Comparison of ENCODE assay signal across 8 mouse cellular contexts in genomic region chr7:58397992-58398391, GRCm38 (mm10).
A peak's percentile ranks its signal among the peaks of the same experiment; 100 is the strongest.
DNase-seq lines count a peak whose midpoint lies in the region; ATAC-seq lines count a peak whose summit lies in the region.

No protein-coding gene starts in this region.

- ATAC-seq in forebrain, embryonic 16.5 days: peak; percentile 3; the same call in 1 of the 2 replicates
- ATAC-seq in activated CD4-positive, CD25-positive, alpha-beta regulatory T cell, adult 4 months: no peak

- WGBS in forebrain, embryonic 16.5 days: 1% methylated on average over 6 of the region's 6 CpGs

- H3K27me3 ChIP-seq in forebrain, embryonic 16.5 days (replicated peaks; ENCODE audit: control insufficient read depth, insufficient read depth, low read length): no peaks in the 10 kb centered on the region

- H3K4me2 ChIP-seq in forebrain, embryonic 16.5 days (ENCODE audit: low read length): peak overlapping the region; percentile 58

- H3K4me3 ChIP-seq in forebrain, embryonic 16.5 days (replicated peaks; ENCODE audit: low read length): peak overlapping the region; percentile 64

- H3K9me3 ChIP-seq in forebrain, embryonic 16.5 days (ENCODE audit: control insufficient read depth, low read length): no peaks in the 10 kb centered on the region

- H3K4me1 ChIP-seq in forebrain, embryonic 16.5 days (replicated peaks; ENCODE audit: control insufficient read depth, insufficient read depth, low read length): peaks cover 10% of the 10 kb centered on the region

- peak overlapping the region; percentile 87 for H3K9ac ChIP-seq in forebrain, embryonic 16.5 days (replicated peaks; ENCODE audit: low read depth, low read length)

- no peaks in the 10 kb centered on the region for H3K36me3 ChIP-seq in forebrain, embryonic 16.5 days (ENCODE audit: control insufficient read depth, insufficient read depth)

- H3K27ac ChIP-seq in forebrain, embryonic 16.5 days (ENCODE audit: low read length): peak overlapping the region; percentile 100

- DNase-seq in cerebellum, adult 18-20 months: peak; percentile 5 to 41
- no peak for DNase-seq in cerebellum, adult 9-10 months
- DNase-seq in 3T3-L1 (ENCODE audit: low read depth, low spot score): peak; percentile 37
- DNase-seq in mesoderm, embryonic 11.5 days (ENCODE audit: low read depth, low spot score): peak; percentile 9
- no peak for DNase-seq in layer of hippocampus, postnatal 10 days (ENCODE audit: low spot score in 2 of 2)
- DNase-seq in gastrocnemius, postnatal 25 days: no peak

Comparison
In these comparisons a context has a peak if more than half of its experiments do, and no peak if none do; other contexts are left out.
1. DNase-seq: peak in cerebellum, adult 18-20 months (2 of 2), 3T3-L1 (single experiment) and mesoderm, embryonic 11.5 days (single experiment); none in cerebellum, adult 9-10 months (single experiment), layer of hippocampus, postnatal 10 days (0 of 2) and gastrocnemius, postnatal 25 days (single experiment).